Mouse (Mus musculus): Measurements from ENCODE around the gene Kif22. TPM values are rescaled to one million over a fixed set of nuclear protein-coding genes. Genes with fewer than 3 reads are reported as not detected.

Gene Kif22
- polyA plus RNA-seq, 1 experiment from 2014 or later = 91.8 TPM

DNA sequence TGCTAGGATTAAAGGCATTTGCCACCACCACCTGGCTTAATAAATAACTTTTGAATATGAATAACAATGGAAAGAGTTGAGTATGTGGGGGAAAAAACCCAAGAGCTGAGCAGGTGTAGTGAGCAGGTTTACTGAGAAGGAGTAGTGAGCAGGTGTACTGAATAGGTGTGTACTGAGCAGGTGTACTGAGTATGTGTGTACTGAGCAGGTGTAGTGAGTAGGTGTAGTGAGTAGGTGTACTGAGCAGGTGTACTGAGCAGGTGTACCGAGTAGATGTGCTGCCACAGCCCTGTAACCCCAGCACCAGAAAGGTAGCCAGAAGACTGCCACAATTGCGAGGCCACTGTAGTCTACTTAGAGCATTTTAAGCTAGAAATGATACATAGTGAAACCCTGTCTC is 42.5 kb upstream of the Kif22 start:
- no peak for ATAC-seq
- H3K27ac ChIP-seq (ENCODE audit: low read depth, low read length) = no peak overlapping the region
- DNase-seq (ENCODE audit: low spot score) = no peak
- no peaks in the 10 kb centered on the region for H3K27me3 ChIP-seq (replicated peaks; ENCODE audit: control insufficient read depth, insufficient read depth, low read length)
- no peaks in the 10 kb centered on the region for H3K36me3 ChIP-seq (ENCODE audit: control insufficient read depth, insufficient read depth, low read length)
- H3K4me3 ChIP-seq (ENCODE audit: low read depth, low read length) = no peak overlapping the region
- no peak overlapping the region for H3K9ac ChIP-seq (ENCODE audit: low read length)
- H3K4me1 ChIP-seq (ENCODE audit: control insufficient read depth, insufficient read depth, low read length) = no peaks in the 10 kb centered on the region
- 78% methylated on average over 2 of the region's 2 CpGs for WGBS
- no peak overlapping the region for H3K4me2 ChIP-seq (ENCODE audit: low read length)
- no peaks in the 10 kb centered on the region for H3K9me3 ChIP-seq (replicated peaks; ENCODE audit: control insufficient read depth, low read length)

DNA sequence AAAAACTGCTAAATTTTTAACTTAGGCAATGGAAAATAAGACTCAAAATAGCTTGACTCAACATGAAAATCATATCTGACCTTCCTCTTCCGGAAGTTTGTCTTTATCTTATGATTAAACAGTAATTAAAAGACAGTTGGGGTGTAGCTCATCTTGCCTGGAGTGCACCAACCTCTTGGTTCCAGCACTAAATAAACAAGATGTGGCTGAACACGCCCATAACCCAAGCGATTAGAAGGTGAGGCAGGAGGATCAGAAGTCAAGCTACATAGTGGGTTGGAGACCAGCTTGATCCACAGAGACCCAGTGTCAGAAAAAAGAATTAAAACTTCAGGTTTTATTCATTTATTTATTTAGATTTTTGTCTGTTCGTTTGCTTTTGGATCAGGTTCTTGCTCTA is 41.4 kb upstream of the Kif22 start:
- Histone ChIP-seq H3K9me3 (replicated peaks; ENCODE audit: control insufficient read depth, low read length) (no peaks in the 10 kb centered on the region), H3K4me2 (ENCODE audit: low read length) (no peak overlapping the region), H3K36me3 (ENCODE audit: control insufficient read depth, insufficient read depth, low read length) (no peaks in the 10 kb centered on the region), H3K9ac (ENCODE audit: low read length) (no peak overlapping the region), H3K4me1 (ENCODE audit: control insufficient read depth, insufficient read depth, low read length) (no peaks in the 10 kb centered on the region), H3K27me3 (replicated peaks; ENCODE audit: control insufficient read depth, insufficient read depth, low read length) (no peaks in the 10 kb centered on the region), H3K4me3 (ENCODE audit: low read depth, low read length) (no peak overlapping the region), H3K27ac (ENCODE audit: low read depth, low read length) (no peak overlapping the region)
- ATAC-seq = no peak
- DNase-seq (ENCODE audit: low spot score) = no peak
- WGBS = 85% methylated on average over 4 of the region's 4 CpGs

DNA sequence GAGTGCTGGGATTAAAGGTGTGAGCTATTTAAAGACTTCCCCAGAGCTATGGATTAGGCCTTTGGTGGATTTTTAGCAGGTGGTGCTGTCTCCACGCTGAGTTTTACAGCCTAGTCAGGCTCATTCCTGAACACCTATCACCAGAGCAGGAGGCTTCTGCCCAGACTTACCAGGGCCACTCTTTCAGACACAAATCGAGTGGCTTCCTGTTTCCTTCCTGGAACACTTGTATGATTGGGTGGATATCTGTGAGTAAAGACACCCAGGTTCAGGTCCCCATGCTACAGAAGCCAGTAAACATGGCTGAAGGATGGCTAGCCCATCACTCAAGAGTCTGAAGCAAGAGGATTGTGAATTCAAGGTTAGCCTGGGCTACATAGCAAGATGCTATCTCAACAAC is 40.7 kb upstream of the Kif22 start:
- Histone ChIP-seq H3K36me3 (ENCODE audit: control insufficient read depth, insufficient read depth, low read length) (no peaks in the 10 kb centered on the region), H3K4me3 (ENCODE audit: low read depth, low read length) (no peak overlapping the region), H3K27ac (ENCODE audit: low read depth, low read length) (no peak overlapping the region), H3K9ac (ENCODE audit: low read length) (no peak overlapping the region), H3K4me2 (ENCODE audit: low read length) (no peak overlapping the region), H3K9me3 (replicated peaks; ENCODE audit: control insufficient read depth, low read length) (no peaks in the 10 kb centered on the region), H3K4me1 (ENCODE audit: control insufficient read depth, insufficient read depth, low read length) (no peaks in the 10 kb centered on the region), H3K27me3 (replicated peaks; ENCODE audit: control insufficient read depth, insufficient read depth, low read length) (no peaks in the 10 kb centered on the region)
- DNase-seq (ENCODE audit: low spot score) (no peak), ATAC-seq (no peak)
- WGBS = 60% methylated on average over 2 of the region's 2 CpGs

DNA sequence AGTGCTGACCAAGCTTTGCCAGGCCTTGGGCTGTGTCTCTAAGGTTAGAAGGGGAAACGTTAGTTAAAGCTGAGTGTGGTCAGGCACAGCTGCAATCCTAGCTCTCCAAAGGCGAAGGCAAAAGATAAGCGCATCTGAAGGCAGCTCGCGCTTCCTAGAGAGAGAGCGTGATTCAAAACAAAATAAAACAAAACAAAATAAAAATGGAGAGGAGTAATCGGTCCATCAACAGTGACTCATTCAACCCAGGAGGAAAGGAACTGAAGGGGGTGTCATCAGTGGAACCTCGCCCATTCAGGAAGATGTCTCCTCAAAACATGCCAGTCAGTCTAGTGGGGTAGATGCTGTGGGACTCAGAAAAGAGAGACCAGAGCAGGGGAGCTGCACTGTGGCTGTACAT is 40.0 kb upstream of the Kif22 start:
- 86% methylated on average over 8 of the region's 8 CpGs for WGBS
- no peaks in the 10 kb centered on the region for H3K9me3 ChIP-seq (replicated peaks; ENCODE audit: control insufficient read depth, low read length)
- H3K36me3 ChIP-seq (ENCODE audit: control insufficient read depth, insufficient read depth, low read length) = no peaks in the 10 kb centered on the region
- H3K4me3 ChIP-seq (ENCODE audit: low read depth, low read length) = no peak overlapping the region
- DNase-seq (ENCODE audit: low spot score) (no peak), ATAC-seq (no peak)
- H3K4me1 ChIP-seq (ENCODE audit: control insufficient read depth, insufficient read depth, low read length) = no peaks in the 10 kb centered on the region
- H3K27me3 ChIP-seq (replicated peaks; ENCODE audit: control insufficient read depth, insufficient read depth, low read length) = no peaks in the 10 kb centered on the region
- no peak overlapping the region for H3K27ac ChIP-seq (ENCODE audit: low read depth, low read length)
- no peak overlapping the region for H3K9ac ChIP-seq (ENCODE audit: low read length)
- no peak overlapping the region for H3K4me2 ChIP-seq (ENCODE audit: low read length)

DNA sequence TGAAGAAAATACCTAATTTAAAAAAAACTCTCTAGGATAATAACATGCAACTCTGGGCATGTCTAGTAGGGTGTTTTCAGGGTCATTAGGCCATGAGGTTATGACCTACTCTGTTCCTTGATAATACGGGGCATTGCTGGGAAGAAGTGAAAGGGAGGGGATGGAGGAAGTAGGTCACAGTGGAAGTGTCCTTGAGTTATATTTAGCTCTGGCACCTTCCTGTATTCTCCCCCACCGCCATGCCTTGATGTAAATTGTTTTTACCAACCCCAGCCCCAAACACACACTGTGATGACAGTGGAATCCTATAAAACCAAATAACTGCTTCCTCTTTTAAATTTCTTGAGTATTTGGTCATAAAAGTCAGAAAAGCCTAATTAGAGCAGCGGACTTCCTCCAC is 37.8 kb upstream of the Kif22 start:
- Histone ChIP-seq H3K27ac (ENCODE audit: low read depth, low read length) (no peak overlapping the region), H3K36me3 (ENCODE audit: control insufficient read depth, insufficient read depth, low read length) (no peaks in the 10 kb centered on the region), H3K27me3 (replicated peaks; ENCODE audit: control insufficient read depth, insufficient read depth, low read length) (no peaks in the 10 kb centered on the region), H3K4me2 (ENCODE audit: low read length) (no peak overlapping the region), H3K9ac (ENCODE audit: low read length) (no peak overlapping the region), H3K4me1 (ENCODE audit: control insufficient read depth, insufficient read depth, low read length) (no peaks in the 10 kb centered on the region), H3K4me3 (ENCODE audit: low read depth, low read length) (no peak overlapping the region), H3K9me3 (replicated peaks; ENCODE audit: control insufficient read depth, low read length) (no peaks in the 10 kb centered on the region)
- ATAC-seq = no peak
- DNase-seq (ENCODE audit: low spot score) = no peak
- 76% methylated on average over 3 of the region's 3 CpGs for WGBS

DNA sequence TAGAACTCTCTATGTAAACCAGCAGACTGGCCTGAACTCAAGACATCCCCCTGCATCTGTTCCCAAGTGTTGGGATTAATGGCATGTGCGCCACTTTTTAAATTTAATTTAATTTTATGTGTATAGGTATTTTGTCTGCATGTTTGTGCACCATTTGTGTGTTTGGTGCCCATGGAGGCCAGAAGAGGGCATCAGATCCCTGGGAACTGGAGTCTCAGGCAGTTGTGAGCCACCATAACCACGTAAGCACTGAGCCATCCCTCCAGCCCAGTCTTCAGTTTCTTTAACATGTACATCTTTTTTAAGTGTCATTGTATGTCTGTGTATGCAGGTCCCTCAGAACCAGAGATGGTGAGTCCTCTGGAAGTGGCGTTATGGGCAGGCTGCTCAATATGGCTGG is 35.4 kb upstream of the Kif22 start:
- WGBS = 81% methylated on average over 3 of the region's 3 CpGs
- H3K4me3 ChIP-seq (ENCODE audit: low read depth, low read length) = no peak overlapping the region
- DNase-seq (ENCODE audit: low spot score) (no peak), ATAC-seq (no peak)
- no peaks in the 10 kb centered on the region for H3K36me3 ChIP-seq (ENCODE audit: control insufficient read depth, insufficient read depth, low read length)
- no peaks in the 10 kb centered on the region for H3K27me3 ChIP-seq (replicated peaks; ENCODE audit: control insufficient read depth, insufficient read depth, low read length)
- H3K9me3 ChIP-seq (replicated peaks; ENCODE audit: control insufficient read depth, low read length) = no peaks in the 10 kb centered on the region
- H3K9ac ChIP-seq (ENCODE audit: low read length) = no peak overlapping the region
- H3K27ac ChIP-seq (ENCODE audit: low read depth, low read length) = no peak overlapping the region
- H3K4me1 ChIP-seq (ENCODE audit: control insufficient read depth, insufficient read depth, low read length) = no peaks in the 10 kb centered on the region
- H3K4me2 ChIP-seq (ENCODE audit: low read length) = no peak overlapping the region

DNA sequence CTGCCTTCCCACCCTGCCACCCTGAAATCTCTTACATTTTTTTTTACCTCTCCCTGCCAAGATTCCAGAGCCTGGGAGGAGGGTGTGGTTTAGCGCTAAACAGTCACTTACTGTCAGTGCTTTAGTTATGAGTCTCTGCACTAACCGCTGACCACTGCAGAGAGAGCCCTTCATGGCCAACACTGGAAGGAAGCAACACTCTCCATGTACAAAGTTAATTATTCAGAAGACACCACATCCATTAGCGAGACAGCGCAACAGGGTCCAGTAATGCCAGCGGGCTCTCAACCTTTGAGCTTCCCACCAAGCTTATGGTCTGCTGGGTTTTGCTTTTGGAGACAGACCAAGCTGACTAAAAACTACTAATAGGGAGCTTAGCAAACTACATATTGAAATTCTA is 33.9 kb upstream of the Kif22 start:
- Histone ChIP-seq H3K36me3 (ENCODE audit: control insufficient read depth, insufficient read depth, low read length) (no peaks in the 10 kb centered on the region), H3K4me1 (ENCODE audit: control insufficient read depth, insufficient read depth, low read length) (no peaks in the 10 kb centered on the region), H3K4me2 (ENCODE audit: low read length) (no peak overlapping the region), H3K27ac (ENCODE audit: low read depth, low read length) (no peak overlapping the region), H3K27me3 (replicated peaks; ENCODE audit: control insufficient read depth, insufficient read depth, low read length) (no peaks in the 10 kb centered on the region), H3K4me3 (ENCODE audit: low read depth, low read length) (no peak overlapping the region), H3K9ac (ENCODE audit: low read length) (no peak overlapping the region), H3K9me3 (replicated peaks; ENCODE audit: control insufficient read depth, low read length) (no peaks in the 10 kb centered on the region)
- ATAC-seq = no peak
- no peak for DNase-seq (ENCODE audit: low spot score)
- 94% methylated on average over 5 of the region's 5 CpGs for WGBS

DNA sequence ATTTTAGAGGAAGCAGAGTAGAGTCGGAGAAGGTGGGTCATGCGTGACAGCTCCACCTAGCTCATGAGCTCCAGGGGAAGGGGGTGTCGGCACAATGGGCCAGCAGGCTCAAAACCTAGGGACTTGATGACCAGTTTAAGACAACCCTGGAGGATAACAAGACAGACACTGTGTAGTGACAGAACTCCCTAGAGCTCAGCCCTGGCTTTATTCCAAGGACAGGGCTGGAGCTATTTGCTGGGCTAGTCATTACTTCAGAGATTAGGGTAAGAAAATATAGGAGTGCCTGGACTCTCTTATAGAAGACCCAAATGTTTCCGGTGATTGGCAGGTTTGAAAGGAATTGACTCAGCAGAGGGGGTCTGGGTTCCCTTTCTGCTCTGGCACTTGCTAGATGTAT is 30.9 kb upstream of the Kif22 start:
- Histone ChIP-seq H3K9me3 (replicated peaks; ENCODE audit: control insufficient read depth, low read length) (no peaks in the 10 kb centered on the region), H3K4me2 (ENCODE audit: low read length) (no peak overlapping the region), H3K27ac (ENCODE audit: low read depth, low read length) (no peak overlapping the region), H3K27me3 (replicated peaks; ENCODE audit: control insufficient read depth, insufficient read depth, low read length) (no peaks in the 10 kb centered on the region), H3K9ac (ENCODE audit: low read length) (no peak overlapping the region), H3K36me3 (ENCODE audit: control insufficient read depth, insufficient read depth, low read length) (no peaks in the 10 kb centered on the region), H3K4me3 (ENCODE audit: low read depth, low read length) (no peak overlapping the region), H3K4me1 (ENCODE audit: control insufficient read depth, insufficient read depth, low read length) (no peaks in the 10 kb centered on the region)
- ATAC-seq = no peak
- WGBS = 86% methylated on average over 4 of the region's 4 CpGs
- no peak for DNase-seq (ENCODE audit: low spot score)

DNA sequence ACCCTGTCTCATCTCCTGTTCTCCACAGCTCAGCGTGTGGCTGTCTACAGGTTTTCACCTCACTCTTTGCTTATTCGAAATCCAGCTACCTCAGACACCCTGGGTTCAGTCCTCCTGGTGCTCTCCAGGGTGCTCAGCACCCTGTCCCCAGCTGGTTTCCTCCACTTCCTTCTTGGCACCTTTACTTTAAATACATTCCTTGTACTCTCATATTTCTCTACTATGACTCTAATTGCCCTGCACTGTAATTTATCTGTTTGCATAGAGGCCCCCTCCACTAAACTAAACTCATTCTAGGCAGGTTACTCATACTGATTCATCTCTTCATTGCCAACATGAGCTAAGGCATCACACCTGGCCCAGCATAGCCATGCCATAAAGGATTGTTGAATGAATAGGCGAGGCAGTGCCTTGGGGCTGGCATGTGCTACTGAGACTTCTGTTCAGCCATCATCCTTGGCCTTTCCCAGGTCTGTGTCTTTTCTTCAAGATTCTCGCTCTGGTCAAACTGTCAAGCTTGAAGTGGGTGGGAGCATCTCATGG is 28.7 kb upstream of the Kif22 start:
- Histone ChIP-seq H3K27ac (ENCODE audit: low read depth, low read length) (no peak overlapping the region), H3K36me3 (ENCODE audit: control insufficient read depth, insufficient read depth, low read length) (no peaks in the 10 kb centered on the region), H3K9me3 (replicated peaks; ENCODE audit: control insufficient read depth, low read length) (no peaks in the 10 kb centered on the region), H3K4me1 (ENCODE audit: control insufficient read depth, insufficient read depth, low read length) (no peaks in the 10 kb centered on the region), H3K27me3 (replicated peaks; ENCODE audit: control insufficient read depth, insufficient read depth, low read length) (no peaks in the 10 kb centered on the region), H3K9ac (ENCODE audit: low read length) (no peak overlapping the region), H3K4me3 (ENCODE audit: low read depth, low read length) (no peak overlapping the region), H3K4me2 (ENCODE audit: low read length) (no peak overlapping the region)
- WGBS = 71% methylated on average over 4 of the region's 4 CpGs
- ATAC-seq (no peak), DNase-seq (ENCODE audit: low spot score) (no peak)

Data from forebrain, embryonic 14.5 days (tissue).